ENCODE assay signal across 9 mouse cellular contexts in the genomic region with DNA sequence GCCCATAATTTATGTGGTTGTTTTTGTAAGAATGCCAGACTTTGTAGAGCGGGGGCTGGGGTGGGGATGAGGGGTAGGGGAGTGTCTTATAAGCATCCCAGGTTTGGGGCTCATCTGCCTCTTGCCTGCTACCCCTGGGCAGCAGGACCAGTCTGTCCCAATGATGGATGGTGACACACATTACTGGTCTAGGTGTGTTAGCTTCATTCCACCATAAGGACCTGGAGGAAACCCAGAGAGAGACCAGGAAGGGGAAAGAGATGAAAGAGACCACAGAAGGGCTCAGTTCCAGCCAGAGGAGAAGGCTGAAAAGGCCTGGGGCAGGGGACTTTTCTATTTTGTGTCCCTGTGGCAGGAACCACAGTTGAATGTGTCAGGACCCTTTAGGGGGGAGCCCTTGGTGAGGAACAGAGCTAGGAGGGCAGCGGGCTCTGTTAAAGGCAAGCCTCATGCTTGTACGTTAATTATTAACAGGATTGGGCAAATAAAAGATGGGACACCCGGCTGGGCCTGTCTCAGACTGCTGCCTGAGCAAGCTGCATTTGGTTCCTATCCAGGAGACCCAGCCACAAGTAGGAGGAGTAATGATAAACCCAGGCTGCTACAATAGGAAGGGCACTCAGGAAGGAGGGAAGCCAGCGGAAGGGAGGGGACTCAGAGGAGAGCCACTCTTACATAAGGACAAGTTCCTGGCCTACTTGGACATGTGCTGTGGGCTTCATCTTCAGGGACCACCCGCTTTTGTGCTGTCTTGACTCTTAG. TPM values are rescaled to one million over a fixed set of nuclear protein-coding genes. Genes with fewer than 3 reads are reported as not detected.
A peak's percentile ranks its signal among the peaks of the same experiment; 100 is the strongest.
DNase-seq lines count a peak whose midpoint lies in the region; ATAC-seq and TF ChIP-seq lines count a peak whose summit lies in the region.
"Had no signal": no experiment of that assay in that cellular context is flagged by ENCODE, and none has a peak within 500 bp of the region (broad histone marks: within the 10 kb centered on the region; RNA-seq: fewer than 3 reads in every experiment).

No protein-coding gene starts in this region.

- no peak overlapping the region for H3K9ac ChIP-seq in embryonic facial prominence, embryonic 14.5 days (ENCODE audit: low read depth, low read length)
- no peak overlapping the region for H3K9ac ChIP-seq in liver, embryonic 15.5 days
- H3K9ac ChIP-seq: midbrain, embryonic 12.5 days had no signal

- DNase-seq in NIH3T3 (ENCODE audit: low read depth) = peak; percentile 43
- DNase-seq in embryonic facial prominence, embryonic 14.5 days (ENCODE audit: low spot score) = peak; percentile 54
- peak; percentile 95 for DNase-seq in kidney, adult 2 months
- no peak for DNase-seq in embryo, embryonic 10 days (ENCODE audit: low spot score)
- no peak for DNase-seq in left cerebral cortex, postnatal 14 days (ENCODE audit: low spot score in 2 of 2)
- DNase-seq in c-Kit-positive CD71-positive TER-119-positive erythroid progenitor cells, embryonic 14.5 days (ENCODE audit: low spot score) = no peak
- DNase-seq in adrenal gland, postnatal 10 days = no peak

- H3K4me3 ChIP-seq in embryonic facial prominence, embryonic 14.5 days (ENCODE audit: low read depth, low read length) = no peak overlapping the region
- H3K4me3 ChIP-seq in kidney, adult 2 months (ENCODE audit: insufficient read depth, low read depth, low read length) = no peak overlapping the region
- no peak overlapping the region for H3K4me3 ChIP-seq in liver, embryonic 15.5 days (replicated peaks)
- H3K4me3 ChIP-seq: midbrain, embryonic 12.5 days had no signal

- no peak for TF ChIP-seq POLR2A in kidney, adult 2 months (IDR thresholded peaks at IDR 0.05; ENCODE audit: low read depth, low read length)

- intact Hi-C loops in left cerebral cortex, postnatal 14 days (cut with DNase I) = no loop called here

- ATAC-seq in embryonic facial prominence, embryonic 14.5 days (ENCODE audit: low read depth) = no peak
- peak; percentile 58; the same call in 1 of the 2 replicates for ATAC-seq in liver, embryonic 15.5 days (ENCODE audit: insufficient read depth)

- H3K27me3 ChIP-seq in embryonic facial prominence, embryonic 14.5 days (replicated peaks; ENCODE audit: control insufficient read depth, insufficient read depth, low read length) = no peaks in the 10 kb centered on the region
- no peaks in the 10 kb centered on the region for H3K27me3 ChIP-seq in kidney, adult 2 months (replicated peaks; ENCODE audit: control insufficient read depth, insufficient read depth, low read length)
- no peaks in the 10 kb centered on the region; the same call in 1 of the 2 replicates for H3K27me3 ChIP-seq in liver, embryonic 15.5 days
- H3K27me3 ChIP-seq: midbrain, embryonic 12.5 days had no signal

- H3K27ac ChIP-seq in embryonic facial prominence, embryonic 14.5 days (replicated peaks; ENCODE audit: low read depth, low read length) = peak overlapping the region; percentile 12
- peak overlapping the region; percentile 96 for H3K27ac ChIP-seq in kidney, adult 2 months (ENCODE audit: insufficient read depth, low read depth, low read length)
- H3K27ac ChIP-seq in liver, embryonic 15.5 days (replicated peaks) = peak overlapping the region; percentile 51; the same call in 1 of the 2 replicates
- H3K27ac ChIP-seq: midbrain, embryonic 12.5 days had no signal

- 61% methylated on average over 6 of the region's 6 CpGs for WGBS in embryonic facial prominence, embryonic 14.5 days
- 33% methylated on average over 6 of the region's 6 CpGs for WGBS in kidney, adult 2 months
- WGBS in liver, embryonic 15.5 days (ENCODE audit: insufficient replicate concordance) = 44% methylated on average over 6 of the region's 6 CpGs

- no peaks in the 10 kb centered on the region for H3K9me3 ChIP-seq in embryonic facial prominence, embryonic 14.5 days (ENCODE audit: control insufficient read depth, low read length)
- H3K9me3 ChIP-seq in liver, embryonic 15.5 days (replicated peaks) = no peaks in the 10 kb centered on the region
- H3K9me3 ChIP-seq: midbrain, embryonic 12.5 days had no signal

- TF ChIP-seq CTCF in kidney, adult 2 months (conservative IDR thresholded peaks at IDR 0.05; ENCODE audit: insufficient read depth, insufficient read length, low read depth, low read length) = 0 out of 2 replicates have a peak, but pooled peaks have one; percentile 1

- H3K4me2 ChIP-seq in embryonic facial prominence, embryonic 14.5 days (ENCODE audit: low read depth, low read length) = no peak overlapping the region
- H3K4me2 ChIP-seq in liver, embryonic 15.5 days = 0 out of 2 replicates have a peak overlapping the region, but pooled peaks have one; percentile 20
- H3K4me2 ChIP-seq: midbrain, embryonic 12.5 days had no signal

- H3K36me3 ChIP-seq in embryonic facial prominence, embryonic 14.5 days (ENCODE audit: control insufficient read depth, insufficient read depth, low read length) = no peaks in the 10 kb centered on the region
- no peaks in the 10 kb centered on the region for H3K36me3 ChIP-seq in kidney, adult 2 months (ENCODE audit: control insufficient read depth, insufficient read depth, low read length)
- H3K36me3 ChIP-seq in liver, embryonic 15.5 days (replicated peaks) = no peaks in the 10 kb centered on the region
- H3K36me3 ChIP-seq: midbrain, embryonic 12.5 days had no signal

- peaks cover 21% of the 10 kb centered on the region for H3K4me1 ChIP-seq in embryonic facial prominence, embryonic 14.5 days (ENCODE audit: control insufficient read depth, insufficient read depth, low read length)
- H3K4me1 ChIP-seq in kidney, adult 2 months (ENCODE audit: control insufficient read depth, insufficient read depth, low read length) = peaks cover 15% of the 10 kb centered on the region
- peaks cover 11% of the 10 kb centered on the region for H3K4me1 ChIP-seq in liver, embryonic 15.5 days (replicated peaks)

RNA-seq across cellular contexts. Expression of gene Cstad, which starts 23.8 kb away (rescaled TPM):
- polyA plus RNA-seq in embryonic facial prominence, embryonic 14.5 days (2014; fragmentation: Nextera tagmentation; extraction: Ambion mirVana) = 0.96 and 1.7 TPM in 2 replicates
- polyA plus RNA-seq in kidney, adult 2 months (2012; rRNA removed) = 1.2 and 1.3 TPM in 2 replicates
- polyA plus RNA-seq in liver, embryonic 15.5 days (2015; fragmentation: Nextera tagmentation; extraction: Ambion mirVana) = not detected in 2 replicates
- total RNA-seq in left cerebral cortex, postnatal 14 days (2021) = 1 to 10 TPM; 3.4 to 4.5 TPM
- 1 to 10 TPM; 1.7 to 3.7 TPM for total RNA-seq in adrenal gland, postnatal 10 days (2021)

Comparison
In these comparisons a context has a peak if more than half of its experiments do, and no peak if none do; other contexts are left out.
1. DNase-seq: peak in NIH3T3 (single experiment), embryonic facial prominence, embryonic 14.5 days (single experiment) and kidney, adult 2 months (single experiment); none in embryo, embryonic 10 days (single experiment), left cerebral cortex, postnatal 14 days (0 of 2), c-Kit-positive CD71-positive TER-119-positive erythroid progenitor cells, embryonic 14.5 days (single experiment) and adrenal gland, postnatal 10 days (single experiment).
2. H3K27ac ChIP-seq: peak in every context shown above with its lines; median percentile 96 in kidney, adult 2 months; 51 in liver, embryonic 15.5 days; 12 in embryonic facial prominence, embryonic 14.5 days.